8 mouse cellular contexts compared by ENCODE assay signal in genomic region chr13:9763828-9764645, GRCm38 (mm10). TPM values are rescaled to one million over a fixed set of nuclear protein-coding genes. Genes with fewer than 3 reads are reported as not detected.
DNase-seq lines count a peak whose midpoint lies in the region; ATAC-seq and TF ChIP-seq lines count a peak whose summit lies in the region.

No protein-coding gene starts in this region.

- no peak for TF ChIP-seq CTCF in gastrocnemius, adult 2 months (IDR thresholded peaks at IDR 0.05)
- no peak for TF ChIP-seq CTCF in hindbrain, postnatal 0 days (IDR thresholded peaks at IDR 0.05; ENCODE audit: low read depth)

- peak overlapping the region; percentile 95 for H3K27ac ChIP-seq in gastrocnemius, adult 2 months
- peak overlapping the region; percentile 100 for H3K27ac ChIP-seq in hindbrain, postnatal 0 days

- H3K4me3 ChIP-seq in gastrocnemius, adult 2 months = peak overlapping the region; percentile 92
- H3K4me3 ChIP-seq in hindbrain, postnatal 0 days (ENCODE audit: low read length) = peak overlapping the region; percentile 95

- no peaks in the 10 kb centered on the region for H3K36me3 ChIP-seq in hindbrain, postnatal 0 days (ENCODE audit: insufficient read depth, low read length)

- ATAC-seq in hindbrain, postnatal 0 days = peak; percentile 80
- peak; percentile 12 for ATAC-seq in megakaryocyte-erythroid progenitor cell, adult 5-6 weeks (replicated peaks; ENCODE audit: low FRiP score, low TSS enrichment, poor library complexity, severe bottlenecking)

- peaks cover 6% of the 10 kb centered on the region for H3K4me1 ChIP-seq in hindbrain, postnatal 0 days (ENCODE audit: insufficient read depth, low read length)

- intact Hi-C loops in gastrocnemius, adult 2 months (cut with DNase I) = no loop called here
- intact Hi-C loops in left cerebral cortex, postnatal 25 days (cut with DNase I) = loop anchor here (10.0 kb wide), 1 partner anchor 669 kb away; the partner anchor contains the start of gene Larp4b

- peak; percentile 76 for DNase-seq in ZHBTc4 (ENCODE audit: low read depth, low spot score)
- peak; percentile 64 to 69 for DNase-seq in cerebellum, postnatal 36 days
- DNase-seq in gastrocnemius, adult 2 months = peak; percentile 86
- peak; percentile 86 for DNase-seq in hindbrain, postnatal 0 days (ENCODE audit: low spot score)
- DNase-seq in left cerebral cortex, postnatal 25 days (ENCODE audit: low spot score in 2 of 2) = peak; percentile 50 to 70
- peak; percentile 30 to 34 for DNase-seq in right cerebral cortex, postnatal 36 days (ENCODE audit: low spot score in 2 of 2)
- DNase-seq in urinary bladder, postnatal 4 days (ENCODE audit: low spot score in 2 of 2) = peak; percentile 68 to 72

- under 1% methylated on average over 56 of the region's 111 CpGs for WGBS in hindbrain, postnatal 0 days

- H3K9ac ChIP-seq in hindbrain, postnatal 0 days (replicated peaks; ENCODE audit: low read length) = peak overlapping the region; percentile 100

- no peaks in the 10 kb centered on the region for H3K9me3 ChIP-seq in hindbrain, postnatal 0 days (ENCODE audit: low read length)

- peak overlapping the region; percentile 83 for H3K4me2 ChIP-seq in hindbrain, postnatal 0 days (ENCODE audit: low read depth, low read length)

- no peaks in the 10 kb centered on the region for H3K27me3 ChIP-seq in hindbrain, postnatal 0 days (ENCODE audit: insufficient read depth, low read length)

RNA-seq across cellular contexts. Expression of gene Zmynd11, which starts 1.1 kb away (rescaled TPM):
- total RNA-seq in gastrocnemius, adult 2 months (2021) = 100 to 1,000 TPM in 1 of 2 experiments, 10 to 100 TPM in 1; 94.2 to 104 TPM
- 104 and 143 TPM in 2 replicates for total RNA-seq in hindbrain, postnatal 0 days (2014; rRNA removed)
- polyA plus RNA-seq in hindbrain, postnatal 0 days (2015; fragmentation: Nextera tagmentation; extraction: Ambion mirVana) = 121 and 127 TPM in 2 replicates
- 100 to 1,000 TPM; 224 to 246 TPM for total RNA-seq in left cerebral cortex, postnatal 25 days (2021)
- total RNA-seq in megakaryocyte-erythroid progenitor cell, adult 5-6 weeks (2014; fragmentation: Nextera tagmentation) = 49.2 and 51.5 TPM in 2 replicates
- total RNA-seq in megakaryocyte-erythroid progenitor cell, adult 5-6 weeks (2017) = 51.1 and 84.8 TPM in 2 replicates

Comparison
In these comparisons a context has a peak if more than half of its experiments do, and no peak if none do; other contexts are left out.
1. Peak in every context shown above with its lines: DNase-seq, ATAC-seq, H3K4me3 ChIP-seq and H3K27ac ChIP-seq.
2. DNase-seq: peak in every context shown above with its lines; median percentile 86 in gastrocnemius, adult 2 months; 86 in hindbrain, postnatal 0 days; 76 in ZHBTc4; 70 in urinary bladder, postnatal 4 days; 66 in cerebellum, postnatal 36 days; 60 in left cerebral cortex, postnatal 25 days; 32 in right cerebral cortex, postnatal 36 days.